Mouse (Mus musculus) myocyte (in vitro differentiated cells): ENCODE results near the gene Paqr7.

ENCODE experiments used
- CEBPB ChIP-seq: IDR thresholded peaks from 2 replicates; pipeline ENCODE4 v1.6.1; 2011; ENCODE audit warnings: mild to moderate bottlenecking, moderate library complexity; ENCODE audit not compliant: poor library complexity, insufficient read depth, severe bottlenecking
- POLR2A ChIP-seq: IDR thresholded peaks from one replicate; pipeline ENCODE4 v1.6.1; 2011; ENCODE audit warnings: low read depth, mild to moderate bottlenecking, control low read depth, moderate library complexity; ENCODE audit not compliant: insufficient read length

DNA sequence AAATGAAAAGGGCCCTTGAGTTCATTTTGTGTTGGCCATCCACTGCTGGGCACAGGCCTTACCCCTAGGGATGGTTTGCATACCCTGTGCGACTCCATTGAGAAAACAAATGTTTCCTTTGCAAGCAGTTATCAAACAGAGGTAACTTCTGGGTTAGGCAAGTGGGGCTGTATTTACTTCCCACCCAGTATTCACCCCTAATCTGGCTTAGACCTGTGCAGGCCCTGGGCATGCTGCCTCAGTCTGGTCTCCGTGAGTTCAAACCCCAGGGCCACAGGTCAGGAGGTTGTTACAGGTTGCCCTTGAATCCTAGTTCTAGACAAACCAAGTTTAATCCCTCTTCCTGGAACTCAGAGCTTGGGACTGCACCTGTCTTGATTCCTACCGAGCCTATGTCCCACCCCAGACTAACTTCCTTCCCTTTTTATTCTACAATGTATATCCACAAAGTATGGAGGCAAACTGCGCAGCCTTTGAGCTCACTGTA lies 8.8 kb downstream of the Paqr7 start:
- no peak for TF ChIP-seq CEBPB
- no peak for TF ChIP-seq POLR2A
